Mouse (Mus musculus) embryonic facial prominence, embryonic 15.5 days (tissue): Measurements from ENCODE around the gene Dnttip1. TPM values are rescaled to one million over a fixed set of nuclear protein-coding genes. Genes with fewer than 3 reads are reported as not detected.

Experiments
- ATAC-seq: fragments of 200-750 bp; cut with Nextera tagmentation; 2 replicates; pipeline ENCODE4 v1.8.0; 2017; ENCODE audit warnings: low read depth, moderate TSS enrichment; ENCODE audit not compliant: insufficient number of reproducible peaks, low FRiP score, low TSS enrichment
- H3K27ac ChIP-seq: fragments of 300-500 bp; sonication (generic); replicated peaks from 2 replicates; pipeline ENCODE4 v1.5.1; 2015; ENCODE audit warnings: mild to moderate bottlenecking, inconsistent platforms
- H3K27me3 ChIP-seq: fragments of 300-500 bp; sonication (generic); 2 replicates; pipeline ENCODE4 v1.6.1; 2015; ENCODE audit warnings: inconsistent platforms
- H3K36me3 ChIP-seq: fragments of 300-500 bp; sonication (generic); 2 replicates; pipeline ENCODE4 v1.6.1; 2015; ENCODE audit warnings: mild to moderate bottlenecking, inconsistent platforms
- H3K4me1 ChIP-seq: fragments of 300-500 bp; sonication (generic); 2 replicates; pipeline ENCODE4 v1.6.1; 2015; ENCODE audit warnings: inconsistent platforms
- H3K4me2 ChIP-seq: fragments of 300-500 bp; sonication (generic); replicated peaks from 2 replicates; pipeline ENCODE4 v1.6.1; 2015; ENCODE audit warnings: mild to moderate bottlenecking, inconsistent platforms
- H3K4me3 ChIP-seq: fragments of 300-500 bp; sonication (generic); replicated peaks from 2 replicates; pipeline ENCODE4 v1.5.1; 2015; ENCODE audit warnings: mild to moderate bottlenecking, inconsistent platforms
- H3K9ac ChIP-seq: fragments of 300-500 bp; sonication (generic); 2 replicates; pipeline ENCODE4 v1.6.1; 2015; ENCODE audit warnings: inconsistent platforms
- H3K9me3 ChIP-seq: fragments of 300-500 bp; sonication (generic); replicated peaks from 2 replicates; pipeline ENCODE4 v1.6.1; 2016; ENCODE audit warnings: inconsistent platforms
- WGBS: fragments of 180-500 bp; shearing (Covaris S2); methylation state at CpG from one replicate; pipeline ENCODE4 v1.1.7; 2015; 5-methylcytosine and 5-hydroxymethylcytosine counted together
- polyA plus RNA-seq: library from polyadenylated mRNA; unstranded; fragments of >200 nt; fragmentation: Nextera tagmentation; extraction: Ambion mirVana; gene quantifications from 2 replicates; pipeline ENCODE4 v1.2.1, GENCODE M21; 2015

The Dnttip1 gene
- polyA plus RNA-seq, 1 experiment from 2014 or later, result 66.3 TPM

DNA sequence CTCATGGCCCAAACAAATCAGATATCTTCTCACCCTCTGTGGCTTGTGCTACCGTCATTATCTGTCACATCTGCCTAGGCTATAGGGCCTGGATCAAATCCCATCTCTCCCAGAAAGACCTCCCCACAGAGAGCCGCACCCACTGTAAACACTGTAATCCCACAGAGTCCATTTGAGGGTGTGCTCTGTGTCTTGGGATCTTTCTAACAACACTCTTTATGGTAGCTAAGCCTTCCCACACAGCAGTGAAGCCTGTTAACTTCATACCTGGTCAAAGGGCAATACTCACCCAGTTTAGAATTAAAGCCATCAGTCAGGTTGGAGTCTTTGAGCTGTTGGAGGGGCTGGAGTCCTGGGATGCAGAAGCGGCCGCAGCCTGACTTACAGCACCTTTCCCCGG is 14.1 kb upstream of the Dnttip1 start:
- ATAC-seq, result no peak
- H3K4me3 ChIP-seq, result no peak overlapping the region
- WGBS, result 75% methylated on average over 5 of the region's 5 CpGs
- H3K4me1 ChIP-seq, result no peaks in the 10 kb centered on the region
- no peak overlapping the region for H3K27ac ChIP-seq
- no peaks in the 10 kb centered on the region for H3K9me3 ChIP-seq
- H3K4me2 ChIP-seq, result no peak overlapping the region
- no peak overlapping the region for H3K9ac ChIP-seq
- no peaks in the 10 kb centered on the region for H3K36me3 ChIP-seq
- no peaks in the 10 kb centered on the region for H3K27me3 ChIP-seq

DNA sequence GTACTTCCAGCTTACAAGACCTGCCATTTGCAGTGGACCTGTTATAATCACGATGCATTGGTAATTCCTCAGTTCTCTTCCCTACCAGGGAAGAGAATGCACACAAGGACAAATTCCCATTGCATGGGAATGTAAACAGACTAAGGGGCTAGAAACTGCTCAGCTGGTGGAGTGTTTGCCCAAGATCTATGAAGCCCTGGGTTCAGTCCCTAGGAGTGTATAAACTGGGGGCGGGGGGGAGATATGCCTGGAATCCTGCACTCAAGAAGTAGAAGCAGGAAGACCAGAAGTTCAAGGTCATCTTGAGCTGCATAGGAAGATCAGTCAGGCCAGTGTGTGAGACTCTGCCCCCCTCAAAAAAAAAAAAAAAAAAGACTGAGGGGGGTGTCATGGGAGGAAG is 12.5 kb upstream of the Dnttip1 start:
- no peaks in the 10 kb centered on the region for H3K27me3 ChIP-seq
- no peak overlapping the region for H3K9ac ChIP-seq
- 88% methylated on average over 2 of the region's 2 CpGs for WGBS
- no peaks in the 10 kb centered on the region for H3K9me3 ChIP-seq
- H3K4me3 ChIP-seq, result no peak overlapping the region
- no peak overlapping the region for H3K4me2 ChIP-seq
- no peak for ATAC-seq
- no peaks in the 10 kb centered on the region for H3K36me3 ChIP-seq
- no peak overlapping the region for H3K27ac ChIP-seq
- H3K4me1 ChIP-seq, result no peaks in the 10 kb centered on the region

DNA sequence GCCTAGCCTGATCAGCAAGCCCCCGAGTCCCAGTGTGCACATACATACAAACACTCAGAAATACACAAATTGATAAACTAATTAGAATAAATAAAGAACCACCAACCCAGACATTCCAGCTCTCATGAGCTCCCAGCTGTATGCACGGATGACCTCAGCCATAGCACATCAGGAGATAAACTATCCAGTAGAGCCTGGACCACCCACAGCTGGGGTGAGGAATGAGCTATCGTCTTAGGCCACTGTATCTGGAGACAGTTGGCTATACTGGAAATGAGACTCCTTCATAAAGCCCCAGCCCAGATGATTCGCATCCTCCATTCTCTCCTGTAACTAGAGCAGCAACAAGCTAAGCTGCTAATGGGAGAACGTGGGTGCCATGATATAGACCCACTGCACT is 10.9 kb upstream of the Dnttip1 start:
- 80% methylated on average over 5 of the region's 5 CpGs for WGBS
- no peak overlapping the region for H3K4me2 ChIP-seq

GRCm38 (mm10) chr2:164735446-164735845 is 10.3 kb upstream of the Dnttip1 start:
- Histone ChIP-seq H3K4me1 (no peaks in the 10 kb centered on the region), H3K9ac (no peak overlapping the region), H3K9me3 (no peaks in the 10 kb centered on the region), H3K27ac (no peak overlapping the region), H3K36me3 (no peaks in the 10 kb centered on the region), H3K4me2 (no peak overlapping the region), H3K4me3 (no peak overlapping the region), H3K27me3 (no peaks in the 10 kb centered on the region)
- ATAC-seq, result no peak
- 72% methylated on average over 5 of the region's 5 CpGs for WGBS

More for the DNA sequence above, 10.9 kb upstream of the Dnttip1 start:
- H3K36me3 ChIP-seq, result no peaks in the 10 kb centered on the region
- no peak for ATAC-seq
- no peak overlapping the region for H3K9ac ChIP-seq
- no peaks in the 10 kb centered on the region for H3K9me3 ChIP-seq
- no peaks in the 10 kb centered on the region for H3K4me1 ChIP-seq
- H3K27me3 ChIP-seq, result no peaks in the 10 kb centered on the region
- H3K27ac ChIP-seq, result no peak overlapping the region
- H3K4me3 ChIP-seq, result no peak overlapping the region

GRCm38 (mm10) chr2:164737377-164738090 is 8.2 kb upstream of the Dnttip1 start:
- H3K4me3 ChIP-seq, result no peak overlapping the region
- 51% methylated on average over 3 of the region's 3 CpGs for WGBS
- no peak overlapping the region for H3K9ac ChIP-seq
- no peaks in the 10 kb centered on the region for H3K9me3 ChIP-seq
- no peaks in the 10 kb centered on the region for H3K4me1 ChIP-seq
- no peak overlapping the region for H3K4me2 ChIP-seq
- H3K27ac ChIP-seq, result no peak overlapping the region
- no peak for ATAC-seq
- H3K27me3 ChIP-seq, result no peaks in the 10 kb centered on the region
- H3K36me3 ChIP-seq, result no peaks in the 10 kb centered on the region

DNA sequence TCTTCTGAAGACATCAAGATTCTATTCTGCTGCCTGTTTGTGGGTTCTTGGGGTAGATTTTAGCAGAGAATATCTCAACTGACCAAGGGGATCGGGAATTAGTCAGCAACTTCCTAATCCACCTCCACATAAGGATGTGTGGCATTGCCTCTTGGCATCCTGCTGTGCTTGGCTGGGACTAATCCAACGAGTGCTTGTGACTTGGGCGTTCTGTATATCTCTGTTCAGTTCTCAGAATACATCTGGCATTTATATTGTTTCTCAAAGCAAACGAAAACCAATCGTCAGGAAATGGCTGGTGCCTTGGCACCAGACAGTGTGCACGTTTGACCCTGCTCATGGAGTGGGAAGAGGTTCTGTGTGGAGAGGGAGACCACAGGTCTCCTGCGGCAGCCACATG is 5.9 kb upstream of the Dnttip1 start:
- WGBS, result 42% methylated on average over 7 of the region's 7 CpGs
- ATAC-seq, result no peak
- H3K27ac ChIP-seq, result no peak overlapping the region

DNA sequence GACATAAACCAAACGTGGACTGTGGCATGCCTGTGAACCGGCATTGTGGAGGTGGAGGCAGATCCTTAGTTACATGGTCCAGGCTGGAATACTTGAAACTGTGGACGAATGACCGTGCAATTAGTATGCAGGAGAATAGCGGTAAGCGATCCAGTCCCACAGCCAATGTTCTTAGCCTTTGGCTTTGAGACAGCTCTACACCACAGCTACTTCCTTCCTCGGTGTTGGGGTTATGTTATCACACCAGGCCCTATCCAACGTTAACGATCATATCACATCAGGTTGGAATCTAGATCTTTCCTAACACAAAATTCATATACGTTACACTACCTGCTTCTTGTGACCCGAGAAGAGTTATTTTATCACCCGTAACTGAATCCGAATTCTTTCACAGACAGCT is 796 bp upstream of the Dnttip1 start:
- H3K9ac ChIP-seq, result peak overlapping the region; percentile 88; the same call in 1 of the 2 replicates

More for the DNA sequence above, 5.9 kb upstream of the Dnttip1 start:
- H3K36me3 ChIP-seq, result no peaks in the 10 kb centered on the region
- H3K27me3 ChIP-seq, result no peaks in the 10 kb centered on the region
- no peak overlapping the region for H3K9ac ChIP-seq
- no peak overlapping the region for H3K4me3 ChIP-seq
- peaks cover 1% of the 10 kb centered on the region; the same call in 1 of the 2 replicates for H3K4me1 ChIP-seq
- H3K4me2 ChIP-seq, result no peak overlapping the region
- no peaks in the 10 kb centered on the region for H3K9me3 ChIP-seq

DNA sequence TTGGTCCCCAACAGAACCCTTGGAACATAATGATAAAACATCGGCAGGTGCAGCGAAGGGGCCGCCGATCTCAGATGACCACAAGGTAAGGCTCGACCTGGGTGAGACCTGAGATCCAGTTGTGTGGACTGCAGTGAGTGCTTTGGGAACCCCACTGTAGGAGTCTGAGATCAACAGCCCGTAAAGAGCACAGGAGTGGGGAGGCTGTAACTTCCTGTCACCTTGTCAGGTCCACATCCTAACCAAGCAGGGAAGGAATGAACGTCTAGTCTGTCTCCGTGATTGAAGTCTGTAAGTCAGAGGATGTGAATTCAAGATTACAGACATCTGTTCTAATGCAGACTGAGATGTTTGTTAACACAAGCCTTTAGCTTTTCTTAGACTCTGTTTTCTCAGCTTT is 910 bp downstream of the Dnttip1 start:
- H3K9me3 ChIP-seq, result no peaks in the 10 kb centered on the region
- peak overlapping the region; percentile 78 for H3K4me2 ChIP-seq
- H3K27me3 ChIP-seq, result no peaks in the 10 kb centered on the region
- 53% methylated on average over 8 of the region's 8 CpGs for WGBS
- no peak overlapping the region; the same call in 1 of the 2 replicates for H3K27ac ChIP-seq
- H3K9ac ChIP-seq, result peak overlapping the region; percentile 88
- H3K4me1 ChIP-seq, result peaks cover 21% of the 10 kb centered on the region
- H3K4me3 ChIP-seq, result peak overlapping the region; percentile 95
- peaks cover 39% of the 10 kb centered on the region for H3K36me3 ChIP-seq
- ATAC-seq, result no peak

More for the DNA sequence above, 796 bp upstream of the Dnttip1 start:
- peaks cover 21% of the 10 kb centered on the region for H3K4me1 ChIP-seq
- H3K9me3 ChIP-seq, result no peaks in the 10 kb centered on the region
- peak overlapping the region; percentile 95 for H3K4me3 ChIP-seq
- ATAC-seq, result no peak
- 71% methylated on average over 13 of the region's 13 CpGs for WGBS
- H3K27me3 ChIP-seq, result no peaks in the 10 kb centered on the region
- H3K36me3 ChIP-seq, result peaks cover 22% of the 10 kb centered on the region
- no peak overlapping the region for H3K27ac ChIP-seq
- H3K4me2 ChIP-seq, result peak overlapping the region; percentile 78

- H3K9ac ChIP-seq, result no peak overlapping the region
- peaks cover 21% of the 10 kb centered on the region for H3K4me1 ChIP-seq
- no peak overlapping the region for H3K4me3 ChIP-seq
- ATAC-seq, result no peak
- no peaks in the 10 kb centered on the region for H3K27me3 ChIP-seq
- WGBS, result 76% methylated on average over 4 of the region's 4 CpGs
- no peak overlapping the region for H3K27ac ChIP-seq
- no peak overlapping the region for H3K4me2 ChIP-seq
- no peaks in the 10 kb centered on the region for H3K9me3 ChIP-seq
- H3K36me3 ChIP-seq, result peaks cover 52% of the 10 kb centered on the region
These were observed 2.4 kb downstream of the Dnttip1 start for GRCm38 (mm10) chr2:164748191-164748590.

- Histone ChIP-seq H3K9me3 (no peaks in the 10 kb centered on the region), H3K36me3 (peaks cover 59% of the 10 kb centered on the region), H3K27me3 (no peaks in the 10 kb centered on the region), H3K9ac (no peak overlapping the region; the same call in 1 of the 2 replicates), H3K27ac (no peak overlapping the region), H3K4me2 (no peak overlapping the region), H3K4me3 (no peak overlapping the region), H3K4me1 (peaks cover 21% of the 10 kb centered on the region)
- whole genome bisulfite sequencing, result 87% methylated on average over 6 of the region's 6 CpGs
- no peak for ATAC-seq
These were observed 3.2 kb downstream of the Dnttip1 start for GRCm38 (mm10) chr2:164748991-164749390.

GRCm38 (mm10) chr2:164752454-164752853 is 6.7 kb downstream of the Dnttip1 start:
- H3K4me2 ChIP-seq, result no peak overlapping the region
- H3K4me3 ChIP-seq, result no peak overlapping the region
- H3K9ac ChIP-seq, result no peak overlapping the region
- no peak overlapping the region for H3K27ac ChIP-seq
- H3K36me3 ChIP-seq, result peaks cover 92% of the 10 kb centered on the region
- H3K27me3 ChIP-seq, result no peaks in the 10 kb centered on the region
- H3K4me1 ChIP-seq, result 0 out of 2 replicates have a peak, but pooled peaks cover 4% of the 10 kb centered on the region
- 85% methylated on average over 2 of the region's 2 CpGs for WGBS
- no peak for ATAC-seq
- no peaks in the 10 kb centered on the region for H3K9me3 ChIP-seq

- H3K4me3 ChIP-seq, result no peak overlapping the region
- peaks cover 93% of the 10 kb centered on the region for H3K36me3 ChIP-seq
- no peaks in the 10 kb centered on the region for H3K27me3 ChIP-seq
- 87% methylated on average over 11 of the region's 11 CpGs for WGBS
- H3K9me3 ChIP-seq, result no peaks in the 10 kb centered on the region
- no peak overlapping the region for H3K4me2 ChIP-seq
- no peaks in the 10 kb centered on the region for H3K4me1 ChIP-seq
- ATAC-seq, result no peak
- no peak overlapping the region for H3K9ac ChIP-seq
- H3K27ac ChIP-seq, result no peak overlapping the region
These were observed 8.3 kb downstream of the Dnttip1 start for GRCm38 (mm10) chr2:164754105-164754504.
